Mouse (Mus musculus): ENCODE measurements around the gene Adipor2. TPM values are rescaled to one million over a fixed set of nuclear protein-coding genes. Genes with fewer than 3 reads are reported as not detected.
"Not testable (repeated sequence)": the region's sequence is repeated elsewhere in the genome, so short reads cannot be mapped to it uniquely, and the experiment has no call there.

Adipor2 gene
- total RNA-seq, 1 experiment from 2014 or later, result 194 TPM

DNA sequence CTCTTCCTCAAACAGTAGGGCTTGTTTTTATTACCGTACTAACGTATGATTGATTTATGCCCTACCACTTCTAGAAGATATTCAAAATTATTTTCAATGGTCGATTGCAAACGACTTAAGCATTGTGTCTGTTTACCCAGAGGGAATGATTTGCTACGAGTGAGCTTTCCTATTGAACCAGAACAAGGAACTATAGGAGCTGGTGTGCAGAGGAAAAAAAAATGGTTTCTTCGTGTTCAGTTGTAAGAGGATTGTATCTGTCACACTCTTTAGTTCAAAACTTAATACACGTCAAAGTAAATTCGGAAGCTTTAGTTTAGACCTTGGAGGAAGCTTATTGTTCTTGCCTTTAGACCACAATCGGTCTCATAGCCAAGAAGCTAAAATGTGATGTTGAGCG, 28.4 kb downstream of the Adipor2 start:
- no peak for DNase-seq

DNA sequence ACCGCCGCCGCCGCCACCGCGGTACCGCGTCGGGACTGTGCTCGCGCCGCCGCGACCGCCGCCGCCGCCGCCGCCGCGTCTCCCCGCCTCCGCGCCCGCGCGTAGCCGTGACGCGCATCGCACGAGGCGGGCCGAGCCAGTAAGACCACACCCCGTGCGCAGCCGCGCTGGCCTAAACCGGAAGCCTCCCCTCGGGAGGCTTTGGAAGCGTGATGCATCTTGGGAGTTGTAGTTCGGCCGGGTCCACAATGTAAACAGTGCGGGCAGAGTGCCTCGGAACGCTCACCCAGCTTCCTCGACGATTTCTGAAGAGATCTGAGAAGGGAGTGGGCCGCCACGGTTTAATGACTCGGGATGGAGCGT, 28.9 kb downstream of the Adipor2 start:
- peak; percentile 96 for DNase-seq

DNA sequence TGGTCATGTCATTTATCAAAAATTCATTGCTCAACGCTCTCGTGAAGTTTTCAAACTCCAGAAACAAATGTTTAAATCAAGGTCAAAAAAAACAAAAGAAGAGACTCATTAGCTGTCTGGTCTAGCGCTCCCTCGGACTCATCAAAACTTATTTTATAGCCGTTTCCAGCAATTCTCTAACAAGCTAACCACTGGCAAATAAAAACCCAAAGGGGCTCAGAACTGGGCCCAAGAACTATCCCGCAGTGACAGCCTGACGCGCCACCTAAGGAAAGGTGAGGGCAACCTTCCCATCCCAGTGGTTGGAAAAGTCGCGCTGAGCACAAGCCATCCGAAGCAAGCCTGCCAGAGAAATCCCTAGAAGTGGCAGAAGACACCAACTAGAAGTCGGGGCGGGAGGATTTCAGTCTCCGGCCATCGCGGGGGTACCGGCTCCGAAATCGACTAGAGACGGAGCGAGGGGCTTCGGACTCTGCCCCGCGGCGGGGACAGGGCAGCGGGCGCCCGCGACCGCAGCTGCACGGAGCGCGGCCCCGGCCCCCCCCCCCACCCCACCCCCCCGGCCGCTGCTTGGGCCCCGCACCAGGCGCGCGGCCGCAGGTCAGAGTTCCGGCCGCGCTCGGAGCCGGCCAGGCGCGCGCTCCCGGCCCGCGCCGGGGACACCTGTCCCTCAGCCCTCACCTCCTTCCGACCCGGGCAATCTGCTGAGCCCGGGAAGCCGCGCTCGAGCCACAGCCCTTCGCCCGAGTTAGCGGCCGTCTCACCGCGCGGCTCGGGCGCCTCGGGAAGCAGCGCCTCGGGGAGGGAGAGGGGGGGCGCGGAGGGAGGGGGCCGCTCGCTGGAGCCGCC, 29.5 kb downstream of the Adipor2 start:
- DNase-seq, result peak; percentile 47

DNA sequence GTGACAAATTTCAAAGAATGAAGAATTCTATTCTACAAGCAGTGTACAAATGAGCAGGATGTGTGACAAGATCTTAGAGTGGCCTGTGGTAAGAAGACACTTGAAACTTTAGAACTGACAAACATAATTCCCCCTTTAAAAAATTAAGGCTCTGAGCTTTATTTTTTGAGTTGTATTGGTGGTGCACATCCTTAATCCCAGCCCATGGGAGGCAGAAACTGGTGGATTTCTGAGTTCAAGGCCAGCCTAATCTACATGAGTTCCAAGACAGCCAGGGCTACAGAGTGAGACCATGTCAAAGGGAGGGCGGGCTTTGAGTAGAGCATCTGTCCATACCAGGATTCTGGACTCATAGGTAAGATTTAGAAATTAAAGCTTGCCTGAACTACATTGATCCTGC, 30.7 kb downstream of the Adipor2 start:
- no peak for DNase-seq

DNA sequence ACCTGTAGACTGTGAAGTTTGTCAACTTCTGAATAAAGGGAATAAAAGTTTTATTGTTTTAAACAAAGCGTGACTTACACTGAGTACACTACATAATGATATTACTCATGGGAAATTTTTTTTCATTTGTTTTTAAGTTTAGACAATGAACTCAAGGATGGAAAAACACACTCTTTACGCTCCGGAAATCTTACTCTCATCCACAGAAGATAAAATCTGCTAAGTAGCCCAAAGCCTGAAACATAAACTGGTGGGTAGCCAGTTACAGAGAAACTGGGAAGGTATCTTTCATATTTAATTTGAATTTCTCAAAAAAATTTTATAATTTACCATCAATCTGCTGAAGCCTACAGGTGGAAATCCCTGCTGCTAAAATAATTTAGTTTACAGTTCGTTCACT, 31.1 kb downstream of the Adipor2 start:
- DNase-seq, result no peak

DNA sequence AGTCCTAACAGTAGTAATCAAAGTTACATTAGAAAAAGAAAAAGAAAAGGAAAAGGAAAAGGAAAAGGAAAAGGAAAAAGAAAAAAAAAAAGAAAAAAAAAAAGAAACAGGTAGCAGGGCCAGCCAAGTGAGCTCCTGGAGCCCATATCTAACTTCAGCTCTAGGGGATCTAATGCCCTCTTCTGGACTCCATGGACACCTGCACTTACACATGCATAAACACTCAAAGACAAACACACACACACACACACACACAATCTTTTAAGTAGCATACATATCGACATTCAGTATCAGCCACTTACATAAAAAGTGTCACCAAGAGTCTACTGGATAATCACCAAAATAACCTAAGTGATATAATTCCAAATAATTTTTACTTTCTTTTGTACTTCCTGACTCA, 31.8 kb downstream of the Adipor2 start:
- DNase-seq, result no peak

DNA sequence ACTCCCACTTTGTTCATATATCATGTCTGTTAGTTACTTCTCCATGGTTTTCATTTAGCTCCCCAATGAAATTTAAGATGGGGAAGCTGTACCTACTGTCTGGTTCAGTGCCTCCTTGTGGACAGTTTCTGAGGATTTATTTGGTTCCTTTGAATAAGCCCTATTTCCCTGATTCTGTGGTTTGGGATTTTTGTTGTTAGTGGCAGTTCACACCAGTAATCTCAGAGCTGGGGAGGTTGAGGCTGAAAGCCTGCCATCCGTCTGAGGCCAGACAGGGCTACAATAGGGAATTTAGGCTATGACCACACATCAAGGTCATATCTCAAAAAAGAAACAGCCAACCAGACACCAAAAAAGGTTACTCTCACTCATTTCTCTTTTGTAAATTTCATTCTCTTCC, 38.9 kb downstream of the Adipor2 start:
- DNase-seq, result no peak

DNA sequence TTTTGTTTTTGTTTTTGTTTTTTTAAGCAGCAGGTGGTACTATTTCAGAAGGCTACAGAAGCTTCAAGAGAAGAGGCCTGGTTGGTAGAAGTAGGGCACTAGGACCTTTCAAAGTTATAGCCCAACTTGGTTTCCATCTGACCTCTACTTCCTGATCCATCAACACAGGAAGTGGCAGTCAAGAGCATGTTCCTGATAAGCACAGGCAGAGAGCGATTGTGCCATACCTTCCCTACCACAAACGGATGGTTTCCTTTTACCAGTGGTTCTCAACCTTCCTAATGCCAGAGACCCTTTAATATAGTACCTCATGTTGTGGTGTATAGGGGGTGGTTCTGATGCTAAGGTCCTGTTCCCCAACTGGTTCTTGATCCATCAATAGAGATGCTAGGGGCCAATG, 39.9 kb downstream of the Adipor2 start:
- no peak for DNase-seq

DNA sequence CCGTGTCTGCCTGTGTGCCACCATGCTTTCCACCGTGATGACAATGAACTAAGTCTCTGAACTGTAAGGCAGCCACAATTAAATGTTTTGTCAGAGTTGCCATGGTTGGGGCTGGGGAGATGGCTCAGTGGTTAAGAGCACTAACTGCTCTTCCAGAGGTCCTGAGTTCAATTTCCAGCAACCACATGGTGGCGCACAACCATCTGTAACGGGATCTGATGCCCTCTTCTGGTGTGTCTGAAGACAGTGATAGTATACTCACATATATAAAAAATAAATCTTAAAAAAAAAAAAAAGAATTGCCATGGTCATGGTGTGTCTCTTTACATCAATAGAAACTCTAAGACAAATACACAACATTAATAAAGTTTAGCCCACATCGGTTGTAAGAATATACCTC, 42.5 kb downstream of the Adipor2 start:
- DNase-seq, result no peak

DNA sequence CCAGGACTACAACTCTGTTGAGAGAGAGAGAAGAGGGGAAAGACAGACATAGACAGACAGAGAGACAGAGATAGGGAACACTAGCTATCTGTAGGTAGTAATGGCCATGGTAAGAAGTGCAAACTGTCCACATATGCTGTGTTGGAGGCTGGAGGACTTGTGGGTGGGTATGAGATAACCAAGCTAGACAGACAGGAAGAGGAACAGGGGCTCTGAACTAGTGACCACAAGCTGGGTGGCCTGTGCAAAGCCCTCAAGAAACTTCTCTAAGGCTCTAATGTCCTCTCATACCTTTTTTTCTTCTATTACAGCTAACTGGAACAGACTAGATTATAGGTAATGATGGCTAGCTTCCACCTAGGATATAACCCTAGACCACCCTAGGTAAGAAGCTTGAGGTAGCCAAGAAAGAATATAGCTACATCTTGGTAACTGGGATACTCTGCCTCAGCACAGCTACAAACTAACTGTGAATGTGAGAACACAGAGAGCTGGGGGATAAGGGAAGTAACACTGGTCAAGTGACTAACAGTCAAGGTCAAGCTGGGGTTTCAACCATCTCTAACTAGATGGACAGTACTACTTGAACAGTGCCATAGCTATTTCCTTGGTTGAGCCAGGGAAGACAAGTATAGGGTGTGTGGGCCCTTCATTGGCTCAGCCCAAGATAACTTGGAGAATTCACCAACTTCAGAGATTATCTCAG, 44.4 kb downstream of the Adipor2 start:
- no peak for DNase-seq

DNA sequence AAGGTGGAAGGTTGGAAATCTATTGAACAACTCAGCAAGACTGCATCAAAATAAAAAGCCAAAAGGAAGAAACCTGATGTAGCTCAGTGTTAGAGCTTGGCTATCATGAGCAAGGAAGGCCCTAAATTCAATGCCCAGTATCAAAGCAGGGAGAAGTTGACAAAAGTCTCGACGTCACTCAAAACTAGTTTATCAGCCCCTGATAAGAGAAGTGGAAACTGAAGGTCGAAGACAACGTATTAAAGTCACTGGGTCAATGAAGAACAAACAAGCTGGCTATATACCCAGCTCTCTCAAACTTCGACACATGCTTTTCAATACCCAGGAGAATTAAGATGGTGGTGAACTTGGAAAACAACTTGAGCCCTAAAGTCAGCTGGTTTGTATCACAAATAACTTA, 45.3 kb downstream of the Adipor2 start:
- DNase-seq, result no peak

DNA sequence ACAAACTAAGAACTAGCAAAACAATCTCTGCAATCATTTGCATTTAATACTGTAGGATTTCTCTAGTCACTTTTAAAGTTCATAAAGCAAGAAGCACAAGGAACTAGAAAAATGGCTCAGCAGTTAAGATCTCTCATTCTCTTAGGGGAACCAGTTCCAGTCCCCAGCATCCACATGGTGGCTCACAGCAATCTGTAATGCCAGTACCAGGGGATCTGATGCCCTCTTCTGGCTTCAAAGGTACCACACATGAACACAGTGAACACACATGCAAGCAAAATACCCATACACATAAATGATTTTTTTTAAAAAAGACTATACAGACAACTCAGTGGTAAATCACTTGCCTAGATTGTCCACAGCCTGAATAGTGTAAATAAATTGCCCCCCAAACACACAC, 45.9 kb downstream of the Adipor2 start:
- no peak for DNase-seq

DNA sequence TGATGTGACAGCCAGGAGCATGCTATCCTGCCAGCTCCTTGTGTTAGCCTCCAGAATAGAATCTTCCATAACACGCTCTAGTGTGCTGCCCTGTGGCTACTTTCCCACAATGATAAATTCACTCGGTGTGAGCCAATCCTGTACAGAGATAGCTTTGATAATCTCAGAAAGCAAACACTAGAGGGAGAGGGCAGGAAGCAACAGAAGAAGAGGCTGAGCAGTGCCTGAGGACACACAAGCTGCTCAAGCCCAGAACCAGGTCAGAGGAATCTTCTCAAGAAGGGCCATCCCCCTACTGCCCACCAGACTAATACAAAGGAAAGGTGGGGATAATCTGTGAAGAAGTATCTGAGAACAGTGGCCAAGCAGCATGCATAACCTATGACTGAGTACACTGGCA, 50.1 kb downstream of the Adipor2 start:
- DNase-seq, result no peak

DNA sequence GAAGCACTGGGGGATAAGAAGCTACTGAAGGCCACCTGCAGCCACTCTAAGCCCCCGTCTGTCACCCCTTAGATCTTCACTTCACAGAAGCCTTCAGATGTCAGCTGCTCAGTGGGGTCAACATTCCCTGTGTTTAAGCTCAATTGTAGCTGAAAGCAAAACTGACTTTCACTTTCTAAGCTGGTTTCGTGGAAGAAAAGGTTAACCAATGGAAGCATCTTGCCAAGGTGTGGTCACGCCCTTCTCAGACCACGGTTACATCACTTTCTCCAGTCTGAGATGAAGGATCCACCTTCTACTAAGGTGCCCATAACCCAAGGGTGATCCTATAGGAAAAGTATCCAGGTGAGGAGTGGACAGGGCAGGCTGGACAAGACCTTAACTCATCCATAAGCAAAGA, 50.7 kb downstream of the Adipor2 start:
- not testable (repeated sequence) for DNase-seq

DNA sequence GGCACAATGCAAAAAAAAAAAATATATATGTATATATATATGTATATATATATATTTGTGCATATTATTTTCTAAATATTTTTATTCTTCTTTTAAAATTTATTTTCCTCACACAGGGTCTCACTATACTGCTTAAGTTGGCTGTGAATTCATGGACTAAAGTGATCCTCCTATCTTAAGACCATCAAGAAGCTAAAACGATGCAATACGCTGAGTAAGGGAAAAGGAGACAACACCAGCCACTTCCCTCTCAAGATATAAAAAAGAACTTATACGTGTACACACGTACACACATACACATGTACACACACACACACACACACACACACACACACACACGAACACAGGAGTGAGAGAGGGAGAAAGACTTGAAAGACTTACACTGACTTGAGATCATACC, 53.9 kb downstream of the Adipor2 start:
- no peak for DNase-seq

DNA sequence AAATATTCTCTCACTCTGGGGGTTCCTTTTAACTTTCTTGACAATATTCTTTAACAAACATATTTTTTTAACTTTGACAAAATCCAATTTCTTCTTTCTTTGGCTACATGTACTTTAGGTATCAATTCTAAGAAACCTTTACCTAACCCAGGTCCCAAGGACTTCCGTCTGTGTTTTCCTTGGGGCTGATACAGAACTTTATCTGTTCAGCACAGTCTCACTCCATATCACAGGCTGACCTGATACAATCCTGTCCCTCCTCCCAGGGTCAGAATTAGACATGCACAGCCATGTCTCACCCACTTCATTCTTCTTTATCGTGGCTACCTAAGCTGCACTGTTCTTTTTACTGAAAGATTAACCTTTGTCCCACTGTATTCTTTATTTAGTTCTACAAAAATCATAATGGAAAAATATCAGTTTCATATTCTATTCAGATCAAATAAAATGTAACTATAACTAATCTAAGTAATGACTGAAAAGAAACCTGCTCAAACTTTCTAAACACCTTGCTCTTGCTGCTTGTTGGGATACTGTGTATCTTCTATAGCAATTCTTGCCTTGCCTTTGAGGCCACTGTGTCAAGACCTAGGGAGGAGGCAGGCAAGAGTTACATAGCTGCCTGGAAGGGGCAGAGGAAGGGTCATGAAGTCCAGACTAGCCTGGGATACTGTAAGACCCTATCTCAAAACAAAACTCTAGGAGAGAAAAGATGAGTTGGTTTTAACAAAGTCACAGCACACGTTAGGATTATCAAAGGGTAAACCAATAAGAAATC, 56.4 kb downstream of the Adipor2 start:
- DNase-seq, result no peak

DNA sequence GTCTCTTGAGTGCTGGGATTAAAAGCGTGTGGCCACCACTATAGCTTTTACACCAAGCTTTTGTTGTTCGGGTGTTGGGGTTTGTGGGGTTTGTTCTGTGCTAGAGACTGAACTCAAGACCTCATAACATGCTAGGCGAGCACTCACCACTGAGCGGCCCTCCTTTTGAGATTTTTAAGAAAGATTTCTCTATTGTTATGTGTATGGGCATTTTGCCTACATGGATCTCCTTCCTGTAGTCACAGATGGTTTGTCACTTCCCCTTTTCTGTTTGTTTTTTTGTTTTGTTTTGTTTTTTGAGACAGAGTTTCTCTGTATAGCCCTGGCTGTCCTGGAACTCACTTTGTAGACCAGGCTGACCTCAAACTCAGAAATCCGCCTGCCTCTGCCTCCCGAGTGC, 57.3 kb downstream of the Adipor2 start:
- not testable (repeated sequence) for DNase-seq

DNA sequence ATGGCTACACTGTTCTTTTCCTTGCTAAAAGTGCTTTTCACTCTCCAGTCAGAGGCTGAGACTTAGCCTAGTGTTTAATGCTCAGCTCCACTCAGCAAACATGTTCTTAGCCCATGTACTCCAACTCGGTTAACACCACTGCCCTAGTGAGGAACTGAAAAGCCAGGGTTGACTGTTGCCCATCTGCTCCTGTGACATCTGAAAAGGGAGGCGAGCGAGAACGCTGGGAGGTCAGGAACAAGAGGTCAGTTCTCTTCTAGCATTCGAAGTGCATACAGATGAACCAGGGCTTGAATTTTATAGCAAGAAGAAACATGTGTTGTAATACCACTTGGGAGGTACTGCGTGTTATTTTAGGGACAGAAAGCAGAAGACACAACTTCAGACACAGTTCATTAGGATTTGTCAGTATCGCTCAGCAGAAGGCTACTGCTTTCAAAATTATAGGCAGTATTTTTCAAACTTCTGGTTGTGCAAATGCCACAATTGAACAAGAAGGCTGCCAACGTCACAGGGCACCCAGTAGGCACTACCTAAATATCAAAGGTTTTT, 59.4 kb downstream of the Adipor2 start:
- DNase-seq, result no peak

DNA sequence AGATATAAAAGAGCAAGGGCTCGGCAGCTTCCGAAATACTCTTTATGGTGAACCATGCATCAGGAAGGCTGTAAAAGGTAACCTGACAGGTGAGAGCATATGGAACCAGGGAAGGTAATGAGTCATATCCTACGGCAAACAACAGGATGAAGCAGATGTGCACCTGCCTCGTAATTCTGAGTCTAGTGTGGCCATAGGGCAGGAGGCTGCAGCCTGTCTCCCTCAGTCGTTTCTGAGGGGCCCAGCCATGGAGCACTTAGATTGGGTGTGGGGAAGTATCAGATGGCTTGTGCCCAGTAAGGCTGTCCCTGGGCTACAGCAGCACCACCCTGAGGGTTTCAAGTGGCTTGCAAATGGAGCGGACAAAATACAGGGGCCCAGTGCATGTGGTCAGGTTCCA, 65.0 kb downstream of the Adipor2 start:
- no peak for DNase-seq

DNA sequence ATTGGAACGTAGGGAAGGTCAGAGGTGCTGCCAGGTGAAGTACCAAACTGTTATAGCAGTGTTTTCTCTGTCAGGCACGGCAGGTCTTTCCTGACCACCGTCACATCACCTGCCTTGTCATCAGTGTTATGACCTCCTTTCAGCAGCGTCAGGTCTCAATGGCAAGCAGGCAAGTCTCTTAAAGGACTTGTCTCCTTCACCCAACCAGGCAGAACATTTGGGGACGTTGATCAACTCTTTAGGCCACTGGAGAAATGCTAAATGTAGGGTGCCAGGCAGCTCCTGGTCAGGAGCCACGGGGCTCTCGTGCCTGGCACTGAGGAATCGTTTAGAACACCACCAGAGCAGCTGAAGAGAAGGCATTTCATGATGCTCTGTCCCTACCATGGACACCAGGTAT, 65.8 kb downstream of the Adipor2 start:
- no peak for DNase-seq

DNA sequence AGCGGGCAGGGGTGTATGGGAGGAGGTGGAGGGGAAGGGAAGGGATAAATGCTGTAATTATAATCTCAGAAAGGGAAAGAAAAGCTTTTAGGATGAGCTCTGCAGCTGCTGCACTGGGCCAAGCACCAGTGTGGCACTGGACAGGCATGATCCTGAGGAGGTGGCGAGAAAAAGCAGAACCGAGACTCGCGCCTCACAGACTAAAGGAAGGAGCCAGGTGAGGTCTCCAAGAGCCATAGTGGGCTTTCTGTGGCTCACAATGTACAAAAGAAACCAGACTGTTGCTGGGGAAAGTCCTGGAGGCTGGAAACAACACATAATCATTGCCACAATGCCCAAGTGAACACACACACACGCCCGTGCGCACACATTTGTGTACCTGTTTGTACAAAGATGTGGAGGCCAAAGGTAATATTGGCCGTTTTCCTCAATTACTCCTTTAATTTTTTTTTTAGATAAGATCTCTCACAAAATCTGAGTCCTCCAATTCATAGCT, 66.8 kb downstream of the Adipor2 start:
- DNase-seq, result no peak

DNA sequence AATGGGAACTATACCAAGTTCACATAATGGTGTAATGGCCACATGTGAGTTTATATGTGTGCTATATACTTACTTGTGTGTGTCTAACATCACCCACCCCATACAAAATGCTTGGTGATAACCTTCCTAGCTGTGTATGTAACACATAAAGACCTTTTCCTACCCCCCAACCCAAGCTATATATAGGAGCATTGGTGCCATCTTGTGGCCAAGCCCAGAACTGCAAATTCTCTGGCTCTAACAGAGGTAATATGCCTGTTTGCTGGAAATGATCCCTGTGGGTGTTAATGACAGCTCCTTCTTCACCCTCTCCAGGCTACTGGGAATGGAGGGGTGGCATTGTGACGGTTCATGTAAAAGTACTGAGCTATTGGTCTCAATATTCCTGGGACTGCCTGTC, 69.3 kb downstream of the Adipor2 start:
- peak; percentile 83 for DNase-seq

DNA sequence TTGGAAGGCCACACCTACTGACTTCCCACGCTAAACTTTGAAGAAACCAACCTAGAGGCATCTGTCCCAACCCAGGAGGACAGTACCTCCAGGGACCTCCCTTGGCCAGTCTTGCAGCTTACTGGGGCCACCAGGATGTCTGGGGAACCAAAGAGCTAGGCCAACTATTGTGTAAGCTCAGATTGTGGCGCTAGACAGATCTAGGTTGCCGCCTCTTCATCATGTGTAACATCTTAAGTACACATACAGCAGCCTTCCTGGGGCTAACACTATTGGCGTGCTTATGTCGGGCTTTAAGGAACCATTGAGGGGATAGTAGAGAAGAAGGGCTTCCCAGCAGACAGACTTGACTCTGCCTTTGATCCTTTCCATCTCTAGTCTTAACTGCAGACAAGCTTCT, 69.7 kb downstream of the Adipor2 start:
- peak; percentile 33 for DNase-seq

All from adrenal gland, postnatal 14 days (tissue).